Mouse (Mus musculus): ENCODE results near the gene Apobec1. TPM values are rescaled to one million over a fixed set of nuclear protein-coding genes. Genes with fewer than 3 reads are reported as not detected.
A peak's percentile ranks its signal among the peaks of the same experiment; 100 is the strongest.
"Not testable (repeated sequence)": the region's sequence is repeated elsewhere in the genome, so short reads cannot be mapped to it uniquely, and the experiment has no call there.

The Apobec1 gene
- total RNA-seq, 2 experiments from 2014 or later: 6.3 to 8.0 TPM

- intact Hi-C loops (cut with DNase I): no loop called here
- DNase-seq: no peak
These were observed 37.0 kb downstream of the Apobec1 start for GRCm38 (mm10) chr6:122565070-122565784.

- intact Hi-C loops (cut with DNase I): loop anchor here (1.0 kb wide), 2 partner anchors 66 to 160 kb away; no protein-coding TSS in a partner anchor
- DNase-seq: peak; percentile 56 to 69
These were observed 39.8 kb downstream of the Apobec1 start for GRCm38 (mm10) chr6:122562463-122562862.

DNA sequence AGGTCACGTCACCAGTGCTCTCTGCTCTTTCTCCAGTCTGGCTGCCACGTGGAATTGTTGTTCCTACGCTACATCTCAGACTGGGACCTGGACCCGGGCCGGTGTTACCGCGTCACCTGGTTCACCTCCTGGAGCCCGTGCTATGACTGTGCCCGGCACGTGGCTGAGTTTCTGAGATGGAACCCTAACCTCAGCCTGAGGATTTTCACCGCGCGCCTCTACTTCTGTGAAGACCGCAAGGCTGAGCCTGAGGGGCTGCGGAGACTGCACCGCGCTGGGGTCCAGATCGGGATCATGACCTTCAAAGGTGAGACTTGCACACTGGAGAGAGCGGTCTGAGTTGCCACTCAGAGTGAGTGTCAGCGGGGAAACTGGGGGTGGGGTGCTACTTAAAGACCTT, 41.2 kb downstream of the Apobec1 start:
- DNase-seq: no peak
- intact Hi-C loops (cut with DNase I): no loop called here

DNA sequence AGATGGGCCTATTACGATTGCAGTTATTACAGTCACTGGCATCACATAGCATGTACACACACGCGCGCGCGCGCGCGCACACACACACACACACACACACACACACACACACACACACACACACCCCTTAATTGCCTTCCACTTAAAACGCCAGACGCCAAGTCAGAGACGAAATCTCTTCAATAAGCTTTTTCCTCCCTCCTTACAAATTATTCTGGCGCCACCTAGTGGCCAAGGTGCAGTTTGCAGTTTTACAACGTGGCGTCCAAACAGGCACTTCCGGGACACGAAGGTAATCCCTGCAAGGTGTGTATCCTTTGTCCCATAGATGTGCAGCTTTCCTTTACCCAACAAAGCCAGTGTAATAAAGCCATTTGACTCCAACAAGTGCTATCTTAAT, 41.8 kb downstream of the Apobec1 start:
- intact Hi-C loops (cut with DNase I): no loop called here
- DNase-seq: peak; percentile 77 to 79

GRCm38 (mm10) chr6:122556959-122557561, 45.2 kb downstream of the Apobec1 start:
- peak; percentile 64 to 72 for DNase-seq
- intact Hi-C loops (cut with DNase I): loop anchor here (2.0 kb wide), 1 partner anchor 76 kb away; no protein-coding TSS in a partner anchor

DNA sequence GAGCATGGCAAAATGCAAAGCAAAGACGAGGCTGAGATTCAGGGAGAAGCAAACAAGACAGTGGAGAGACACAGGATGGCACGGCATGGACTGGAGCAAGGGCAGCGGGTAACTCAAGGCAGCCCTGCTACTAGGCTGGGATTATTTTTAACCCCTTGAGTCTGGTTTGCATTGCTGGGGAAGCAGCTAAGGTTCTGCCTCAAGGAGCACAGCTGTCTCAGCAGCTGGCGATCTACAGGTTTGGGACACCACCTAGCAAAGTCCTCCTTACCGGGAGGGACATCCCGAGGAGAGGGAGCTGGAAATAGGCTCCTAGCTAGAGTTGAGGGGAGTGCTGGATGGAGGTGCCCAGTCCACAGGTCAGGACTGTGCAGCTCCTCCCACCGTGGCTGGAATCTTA, 47.0 kb downstream of the Apobec1 start:
- intact Hi-C loops (cut with DNase I): no loop called here
- no peak for DNase-seq

- no peak for DNase-seq
- intact Hi-C loops (cut with DNase I): no loop called here
These were observed 48.1 kb downstream of the Apobec1 start for GRCm38 (mm10) chr6:122554102-122554501.

DNA sequence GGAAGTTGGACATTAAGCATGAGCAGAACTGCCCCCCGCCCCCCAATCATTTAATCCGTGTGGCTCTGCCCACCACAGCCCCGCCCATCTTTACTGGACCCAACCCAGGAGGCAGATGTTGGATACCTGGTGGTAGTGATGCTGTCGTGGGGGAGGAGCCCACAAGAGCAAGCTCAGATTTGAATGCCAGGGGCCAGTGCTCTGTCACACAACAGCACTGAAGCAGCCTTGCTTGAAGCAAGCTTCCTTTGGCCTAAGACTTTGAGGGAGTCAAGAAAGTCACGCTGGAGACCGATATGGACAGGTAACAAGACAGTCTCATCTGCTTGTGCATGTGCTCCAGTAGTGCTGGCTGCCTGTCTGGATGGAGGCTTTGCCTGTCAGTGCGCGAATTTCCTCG, 48.6 kb downstream of the Apobec1 start, which contains the start of gene Aicda:
Gene Aicda (plus strand): TSS at position 196 of the 400 bp plus-strand sequence.
- DNase-seq: no peak
- intact Hi-C loops (cut with DNase I): no loop called here

DNA sequence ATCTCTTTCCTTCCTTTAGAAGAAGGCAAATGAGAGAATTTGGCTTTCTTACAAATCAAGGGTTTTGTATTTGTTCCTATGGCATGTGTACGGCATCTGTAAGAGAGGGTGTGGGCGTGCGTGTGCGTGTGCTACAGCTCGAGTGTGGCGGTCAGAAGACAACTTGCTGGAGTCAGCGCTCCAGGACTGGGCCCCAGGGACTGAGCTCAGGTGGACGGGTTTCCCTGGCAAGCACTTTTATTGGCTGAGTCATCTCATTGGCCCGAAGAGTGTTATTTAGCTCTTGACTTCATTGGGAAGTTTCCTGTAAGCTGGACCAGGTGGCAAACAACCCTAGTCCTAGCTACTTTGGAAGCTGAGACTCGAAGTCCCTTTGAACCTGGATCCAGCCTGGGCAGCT, 56.3 kb downstream of the Apobec1 start:
- intact Hi-C loops (cut with DNase I): no loop called here
- DNase-seq: no peak

DNA sequence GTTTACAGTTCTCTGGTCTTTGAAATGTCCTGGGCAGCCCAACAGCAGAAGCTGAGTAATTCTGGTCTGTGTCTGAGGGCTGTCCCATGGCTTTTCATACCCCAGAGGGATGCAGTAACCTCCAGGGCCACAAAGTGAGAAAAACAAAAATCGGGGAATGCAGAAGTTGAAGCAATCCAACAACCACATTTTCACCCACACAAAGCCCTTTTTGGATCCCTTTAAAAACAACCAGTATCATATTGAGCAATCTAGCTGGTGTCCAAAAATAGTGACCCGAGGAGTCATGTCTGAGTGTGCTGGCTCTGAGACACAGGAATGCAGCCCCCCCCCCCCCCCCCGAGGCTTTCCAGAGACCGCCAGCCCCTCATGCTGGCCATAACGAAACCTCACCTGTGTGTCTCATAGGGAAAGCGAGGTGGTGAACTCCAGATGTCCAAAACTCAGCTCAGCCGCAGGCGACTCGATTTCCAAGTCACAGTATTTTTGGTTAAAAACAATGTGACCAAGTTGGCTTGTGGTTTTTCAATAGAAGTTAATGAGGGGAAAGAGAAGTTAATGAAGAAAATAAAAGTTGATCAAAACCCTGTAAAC, 56.9 kb downstream of the Apobec1 start:
- intact Hi-C loops (cut with DNase I): no loop called here
- no peak for DNase-seq

DNA sequence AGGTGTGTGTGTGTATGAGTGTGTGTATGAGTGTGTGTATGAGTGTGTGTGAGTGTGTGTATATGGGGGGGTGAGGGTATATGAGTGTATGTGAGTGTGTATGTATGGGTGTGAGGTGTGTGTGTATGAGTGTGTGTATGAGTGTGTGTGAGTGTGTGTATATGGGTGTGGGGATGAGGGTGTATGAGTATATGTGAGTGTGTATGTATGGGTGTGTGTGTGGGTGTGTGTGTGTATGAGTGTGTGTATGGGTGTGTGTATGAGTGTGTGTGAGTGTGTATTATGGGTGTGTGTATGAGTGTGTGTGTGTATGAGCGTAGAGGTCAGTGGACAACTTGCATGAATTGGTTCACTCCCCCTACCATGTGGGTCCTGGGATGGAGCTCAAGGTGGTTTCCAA, 57.6 kb downstream of the Apobec1 start:
- intact Hi-C loops (cut with DNase I): no loop called here
- no peak for DNase-seq

- no peak for DNase-seq
- intact Hi-C loops (cut with DNase I): no loop called here
These were observed 58.7 kb downstream of the Apobec1 start for GRCm38 (mm10) chr6:122543574-122543973.

DNA sequence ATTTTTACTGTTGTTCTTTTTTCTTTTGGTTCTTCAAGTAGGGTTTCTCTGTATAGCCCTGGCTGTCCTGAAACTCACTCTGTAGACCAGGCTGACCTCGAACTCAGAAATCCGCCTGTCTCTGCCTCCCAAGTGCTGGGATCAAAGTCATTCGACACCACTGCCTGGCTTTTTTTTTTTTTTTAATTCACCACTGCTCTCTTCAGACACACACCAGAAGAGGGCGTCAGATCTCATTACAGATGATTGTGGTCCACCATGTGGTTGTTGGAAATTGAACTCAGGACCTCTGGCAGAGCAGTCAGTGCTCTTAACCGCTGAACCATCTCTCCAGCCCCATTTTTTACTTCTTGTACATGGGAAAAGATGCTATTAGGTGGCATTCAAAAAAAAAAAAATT, 59.8 kb downstream of the Apobec1 start:
- intact Hi-C loops (cut with DNase I); DNase-seq: not testable (repeated sequence)

DNA sequence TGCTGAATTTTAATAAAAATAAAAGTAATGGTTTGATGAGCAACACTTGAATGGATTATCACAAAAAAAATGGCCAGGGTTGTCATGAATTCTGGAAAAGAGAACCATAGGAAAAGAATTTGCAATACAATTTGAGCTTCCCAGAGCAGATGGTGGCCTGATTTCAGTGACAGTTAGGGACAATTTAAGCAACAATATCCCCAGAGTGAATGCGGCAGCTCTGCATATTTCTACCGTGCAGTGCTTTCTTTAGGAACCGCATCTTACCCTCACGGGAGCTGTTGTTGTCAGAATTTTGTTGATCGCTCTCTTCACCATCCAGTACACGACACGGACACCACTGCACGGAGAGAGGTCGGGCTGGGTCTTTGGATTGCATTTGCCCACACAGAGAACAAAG, 62.7 kb downstream of the Apobec1 start:
- DNase-seq: no peak
- intact Hi-C loops (cut with DNase I): no loop called here

GRCm38 (mm10) chr6:122534032-122534431, 68.2 kb downstream of the Apobec1 start:
- intact Hi-C loops (cut with DNase I): no loop called here
- DNase-seq: no peak

DNA sequence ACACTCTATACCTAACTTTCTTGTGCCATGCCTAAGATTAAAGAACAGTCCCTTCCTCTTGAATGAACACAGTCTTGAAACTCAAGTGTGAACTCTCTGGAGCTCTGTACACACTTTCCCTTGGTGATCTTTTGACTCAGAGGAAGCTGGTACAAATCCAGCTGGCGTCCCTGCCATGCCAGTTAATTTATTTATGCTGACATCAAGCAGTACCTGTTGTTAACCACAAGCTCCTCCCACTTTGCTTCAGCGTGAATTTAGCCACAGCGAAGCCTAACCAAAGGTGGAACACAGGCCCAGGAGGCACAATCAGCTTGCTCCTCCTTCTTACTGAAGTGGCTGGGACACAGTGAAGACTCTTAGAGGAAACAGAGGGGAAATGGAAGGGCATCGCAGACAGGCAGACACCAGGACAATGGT, 69.4 kb downstream of the Apobec1 start:
- no peak for DNase-seq
- intact Hi-C loops (cut with DNase I): no loop called here

DNA sequence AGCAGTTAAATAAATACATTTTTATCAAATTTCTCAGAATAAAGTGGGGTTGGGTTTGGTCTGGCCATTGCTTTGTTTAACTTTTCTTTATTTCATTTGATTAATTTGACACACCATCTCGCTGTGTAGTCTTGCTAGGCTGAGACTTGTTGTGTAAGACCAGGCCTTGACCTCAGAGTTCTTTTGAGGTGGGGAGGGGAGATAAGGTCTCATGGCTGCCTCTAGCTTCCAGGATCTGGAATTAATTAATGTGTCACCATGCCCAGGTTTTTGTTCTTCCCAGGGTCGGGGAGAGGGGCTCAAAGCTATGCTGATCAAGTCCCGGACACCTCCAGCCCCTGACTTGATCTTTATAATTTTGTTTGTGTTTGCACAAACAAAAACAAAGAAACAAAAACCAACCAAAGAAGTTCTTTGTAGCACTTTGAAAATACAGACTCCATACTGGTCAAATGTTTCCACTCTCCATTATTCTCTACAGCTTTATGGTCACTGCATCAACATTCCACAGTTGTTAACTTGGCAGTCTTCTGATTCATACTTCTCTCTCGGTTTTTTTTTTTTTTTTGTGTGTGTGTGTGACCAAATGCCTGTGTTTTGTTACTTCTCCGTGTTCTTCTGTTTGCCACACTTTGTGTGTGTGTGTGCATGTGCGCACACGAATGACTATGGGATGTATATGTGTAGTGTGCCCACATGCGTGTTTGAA, 70.6 kb downstream of the Apobec1 start:
- no peak for DNase-seq
- intact Hi-C loops (cut with DNase I): no loop called here

DNA sequence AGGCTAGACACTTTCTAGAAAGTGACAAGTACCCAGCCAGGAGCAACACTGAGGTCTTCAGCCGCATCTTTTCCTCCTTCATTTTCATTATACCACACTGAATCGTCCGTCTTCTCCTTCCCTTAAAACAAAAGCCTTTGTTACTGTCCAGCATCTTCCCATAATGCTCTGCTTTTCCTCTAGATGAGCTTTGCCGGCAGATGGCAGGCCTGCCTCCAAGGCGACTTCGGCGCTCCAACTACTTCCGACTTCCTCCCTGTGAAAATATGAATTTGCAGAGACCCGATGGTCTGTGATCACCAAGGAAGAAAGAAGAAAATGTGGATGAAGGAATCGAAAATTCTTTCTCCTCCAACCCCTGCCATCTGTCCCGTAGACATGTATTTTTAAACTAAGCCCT, 74.1 kb downstream of the Apobec1 start:
- DNase-seq: no peak
- intact Hi-C loops (cut with DNase I): no loop called here

Data from heart, postnatal 36 days (tissue).